Mouse (Mus musculus): ENCODE measurements at regions not wholly inside any gene's neighbourhood (a gene's known extent, or its start where the extent isn't known, plus 50 kb on each side); places are given as distances from the start of the nearest gene placed in this dataset.

GRCm38 (mm10) chr8:116268685-116269084 lies 236.1 kb upstream of the Dynlrb2 start:
- no peak overlapping the region for H3K9ac ChIP-seq (ENCODE audit: low read depth, low read length)
- no peaks in the 10 kb centered on the region for H3K27me3 ChIP-seq (replicated peaks; ENCODE audit: control insufficient read depth, insufficient read depth, low read length)
- no peak for ATAC-seq (ENCODE audit: low read depth)
- no peak overlapping the region for H3K4me2 ChIP-seq (ENCODE audit: low read depth, low read length)
- peaks cover 7% of the 10 kb centered on the region; the same call in 1 of the 2 replicates for H3K4me1 ChIP-seq (ENCODE audit: control insufficient read depth, insufficient read depth, low read length)
- DNase-seq (ENCODE audit: low spot score), result no peak
- no peaks in the 10 kb centered on the region for H3K9me3 ChIP-seq (ENCODE audit: control insufficient read depth, low read length)
- H3K4me3 ChIP-seq (ENCODE audit: low read depth, low read length), result no peak overlapping the region
- H3K27ac ChIP-seq (replicated peaks; ENCODE audit: low read depth, low read length), result no peak overlapping the region
- WGBS, result 84% methylated on average over 2 of the region's 2 CpGs
- H3K36me3 ChIP-seq (ENCODE audit: control insufficient read depth, insufficient read depth, low read length), result no peaks in the 10 kb centered on the region

DNA sequence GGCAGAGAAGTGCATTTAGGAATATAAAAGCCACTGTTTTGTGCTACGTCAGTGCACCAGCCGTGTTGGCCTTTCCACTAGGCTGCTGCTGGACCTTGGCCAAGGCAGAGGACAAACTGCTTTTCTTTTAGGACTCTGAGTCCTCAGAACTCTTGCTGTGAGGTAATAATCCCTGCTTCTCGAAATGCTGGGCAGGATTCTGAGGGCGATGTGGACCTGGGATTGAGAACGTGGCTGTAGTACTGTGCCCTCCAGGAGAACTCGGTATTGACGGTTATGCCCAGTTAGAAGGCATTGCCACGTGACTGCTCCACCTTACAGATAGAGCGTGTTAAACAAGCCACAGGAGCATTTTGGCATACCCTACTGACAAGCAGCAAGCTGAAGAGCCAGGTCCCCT lies 236.6 kb upstream of the Dynlrb2 start:
- no peak overlapping the region for H3K4me2 ChIP-seq (ENCODE audit: low read depth, low read length)
- ATAC-seq (ENCODE audit: low read depth) (no peak; the same call in 1 of the 2 replicates), DNase-seq (ENCODE audit: low spot score) (peak; percentile 20)

DNA sequence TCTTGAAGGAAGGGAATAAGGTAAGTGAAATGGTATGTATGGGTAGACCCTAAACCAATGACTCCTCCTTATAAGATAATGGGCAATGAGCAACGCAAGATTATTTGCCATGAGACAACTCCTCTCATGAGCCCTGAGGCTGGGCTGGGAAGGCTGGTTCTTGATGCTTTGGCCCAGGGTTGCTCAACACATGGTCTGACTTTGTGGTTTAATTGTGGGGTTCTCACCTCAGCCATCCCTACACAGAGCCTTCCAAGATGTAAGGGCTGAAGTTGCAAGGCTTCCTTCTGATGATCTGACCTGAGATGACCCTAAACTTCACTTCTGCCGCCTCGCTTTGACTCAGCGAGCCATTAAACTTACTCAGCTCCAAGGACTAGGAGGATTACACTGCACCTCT lies 237.8 kb upstream of the Dynlrb2 start:
- no peak overlapping the region for H3K27ac ChIP-seq (replicated peaks; ENCODE audit: low read depth, low read length)
- no peak for ATAC-seq (ENCODE audit: low read depth)
- H3K4me1 ChIP-seq (ENCODE audit: control insufficient read depth, insufficient read depth, low read length), result no peaks in the 10 kb centered on the region
- no peaks in the 10 kb centered on the region for H3K9me3 ChIP-seq (ENCODE audit: control insufficient read depth, low read length)
- H3K27me3 ChIP-seq (replicated peaks; ENCODE audit: control insufficient read depth, insufficient read depth, low read length), result no peaks in the 10 kb centered on the region
- no peak overlapping the region for H3K9ac ChIP-seq (ENCODE audit: low read depth, low read length)
- DNase-seq (ENCODE audit: low spot score), result no peak
- H3K36me3 ChIP-seq (ENCODE audit: control insufficient read depth, insufficient read depth, low read length), result no peaks in the 10 kb centered on the region
- WGBS, result 80% methylated on average over 4 of the region's 4 CpGs
- H3K4me3 ChIP-seq (ENCODE audit: low read depth, low read length), result no peak overlapping the region
- H3K4me2 ChIP-seq (ENCODE audit: low read depth, low read length), result no peak overlapping the region

More for the DNA sequence above, 236.6 kb upstream of the Dynlrb2 start:
- H3K4me1 ChIP-seq (ENCODE audit: control insufficient read depth, insufficient read depth, low read length), result peaks cover 6% of the 10 kb centered on the region; the same call in 1 of the 2 replicates
- no peaks in the 10 kb centered on the region for H3K9me3 ChIP-seq (ENCODE audit: control insufficient read depth, low read length)
- no peak overlapping the region for H3K4me3 ChIP-seq (ENCODE audit: low read depth, low read length)
- H3K36me3 ChIP-seq (ENCODE audit: control insufficient read depth, insufficient read depth, low read length), result no peaks in the 10 kb centered on the region
- no peaks in the 10 kb centered on the region for H3K27me3 ChIP-seq (replicated peaks; ENCODE audit: control insufficient read depth, insufficient read depth, low read length)
- no peak overlapping the region for H3K9ac ChIP-seq (ENCODE audit: low read depth, low read length)
- H3K27ac ChIP-seq (replicated peaks; ENCODE audit: low read depth, low read length), result no peak overlapping the region
- WGBS, result 73% methylated on average over 9 of the region's 9 CpGs

- H3K9me3 ChIP-seq (ENCODE audit: control insufficient read depth, low read length), result no peaks in the 10 kb centered on the region
- no peaks in the 10 kb centered on the region for H3K27me3 ChIP-seq (replicated peaks; ENCODE audit: control insufficient read depth, insufficient read depth, low read length)
- DNase-seq (ENCODE audit: low spot score), result no peak
- H3K4me2 ChIP-seq (ENCODE audit: low read depth, low read length), result no peak overlapping the region
- 97% methylated on average over 3 of the region's 3 CpGs for WGBS
- no peak overlapping the region for H3K4me3 ChIP-seq (ENCODE audit: low read depth, low read length)
- ATAC-seq (ENCODE audit: low read depth), result no peak
- no peak overlapping the region for H3K27ac ChIP-seq (replicated peaks; ENCODE audit: low read depth, low read length)
- 0 out of 2 replicates have a peak, but pooled peaks cover 4% of the 10 kb centered on the region for H3K4me1 ChIP-seq (ENCODE audit: control insufficient read depth, insufficient read depth, low read length)
- no peaks in the 10 kb centered on the region for H3K36me3 ChIP-seq (ENCODE audit: control insufficient read depth, insufficient read depth, low read length)
- H3K9ac ChIP-seq (ENCODE audit: low read depth, low read length), result no peak overlapping the region
Measured at GRCm38 (mm10) chr8:116265591-116265990, 239.2 kb upstream of the Dynlrb2 start.

GRCm38 (mm10) chr8:116264078-116264477 lies 240.7 kb upstream of the Dynlrb2 start:
- no peak overlapping the region for H3K27ac ChIP-seq (replicated peaks; ENCODE audit: low read depth, low read length)
- H3K4me1 ChIP-seq (ENCODE audit: control insufficient read depth, insufficient read depth, low read length), result 0 out of 2 replicates have a peak, but pooled peaks cover 4% of the 10 kb centered on the region
- H3K36me3 ChIP-seq (ENCODE audit: control insufficient read depth, insufficient read depth, low read length), result no peaks in the 10 kb centered on the region
- no peak overlapping the region for H3K4me3 ChIP-seq (ENCODE audit: low read depth, low read length)
- DNase-seq (ENCODE audit: low spot score) (no peak), ATAC-seq (ENCODE audit: low read depth) (no peak)
- H3K27me3 ChIP-seq (replicated peaks; ENCODE audit: control insufficient read depth, insufficient read depth, low read length), result no peaks in the 10 kb centered on the region
- no peaks in the 10 kb centered on the region for H3K9me3 ChIP-seq (ENCODE audit: control insufficient read depth, low read length)
- no peak overlapping the region for H3K4me2 ChIP-seq (ENCODE audit: low read depth, low read length)
- no peak overlapping the region for H3K9ac ChIP-seq (ENCODE audit: low read depth, low read length)
- 86% methylated on average over 3 of the region's 3 CpGs for WGBS

- H3K27ac ChIP-seq (replicated peaks; ENCODE audit: low read depth, low read length), result no peak overlapping the region
- DNase-seq (ENCODE audit: low spot score) (peak; percentile 74), ATAC-seq (ENCODE audit: low read depth) (peak; percentile 88; the same call in 1 of the 2 replicates)
- no peak overlapping the region for H3K4me3 ChIP-seq (ENCODE audit: low read depth, low read length)
- 0 out of 2 replicates have a peak, but pooled peaks cover 4% of the 10 kb centered on the region for H3K4me1 ChIP-seq (ENCODE audit: control insufficient read depth, insufficient read depth, low read length)
- no peak overlapping the region for H3K4me2 ChIP-seq (ENCODE audit: low read depth, low read length)
- no peaks in the 10 kb centered on the region for H3K9me3 ChIP-seq (ENCODE audit: control insufficient read depth, low read length)
- H3K9ac ChIP-seq (ENCODE audit: low read depth, low read length), result no peak overlapping the region
- WGBS, result 35% methylated on average over 2 of the region's 2 CpGs
- no peaks in the 10 kb centered on the region for H3K36me3 ChIP-seq (ENCODE audit: control insufficient read depth, insufficient read depth, low read length)
- no peaks in the 10 kb centered on the region for H3K27me3 ChIP-seq (replicated peaks; ENCODE audit: control insufficient read depth, insufficient read depth, low read length)
Measured at GRCm38 (mm10) chr8:116261286-116261685, 243.5 kb upstream of the Dynlrb2 start.

DNA sequence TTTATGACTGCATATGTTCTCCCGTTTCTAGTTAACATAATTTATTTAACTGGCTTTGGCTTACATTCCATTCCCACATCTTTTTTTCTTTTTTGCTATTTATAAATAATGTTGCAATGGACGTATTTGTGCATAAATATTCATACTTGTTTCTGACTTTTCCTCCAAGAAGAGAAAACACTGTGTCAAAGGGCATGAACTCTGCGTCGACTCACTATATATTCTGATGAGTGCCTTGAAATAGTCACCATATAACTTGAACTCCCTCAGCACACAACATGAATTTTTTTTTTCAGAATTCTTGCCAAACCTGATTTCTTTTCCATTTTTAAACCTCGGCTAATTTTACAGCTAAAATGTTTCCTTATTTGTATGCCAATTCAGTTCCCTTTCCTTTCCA lies 249.4 kb upstream of the Dynlrb2 start:
- no peak for ATAC-seq (ENCODE audit: low read depth)
- 56% methylated on average over 5 of the region's 5 CpGs for WGBS
- H3K4me1 ChIP-seq (ENCODE audit: control insufficient read depth, insufficient read depth, low read length), result no peaks in the 10 kb centered on the region

GRCm38 (mm10) chr8:116252455-116253216 lies 252.1 kb upstream of the Dynlrb2 start:
- ATAC-seq (ENCODE audit: low read depth), result no peak
- H3K4me2 ChIP-seq (ENCODE audit: low read depth, low read length), result no peak overlapping the region
- no peak for DNase-seq (ENCODE audit: low spot score)

More for the DNA sequence above, 249.4 kb upstream of the Dynlrb2 start:
- Histone ChIP-seq H3K4me2 (ENCODE audit: low read depth, low read length) (no peak overlapping the region), H3K9ac (ENCODE audit: low read depth, low read length) (no peak overlapping the region), H3K9me3 (ENCODE audit: control insufficient read depth, low read length) (no peaks in the 10 kb centered on the region), H3K4me3 (ENCODE audit: low read depth, low read length) (no peak overlapping the region), H3K36me3 (ENCODE audit: control insufficient read depth, insufficient read depth, low read length) (no peaks in the 10 kb centered on the region), H3K27ac (replicated peaks; ENCODE audit: low read depth, low read length) (no peak overlapping the region), H3K27me3 (replicated peaks; ENCODE audit: control insufficient read depth, insufficient read depth, low read length) (no peaks in the 10 kb centered on the region)
- DNase-seq (ENCODE audit: low spot score), result no peak

DNA sequence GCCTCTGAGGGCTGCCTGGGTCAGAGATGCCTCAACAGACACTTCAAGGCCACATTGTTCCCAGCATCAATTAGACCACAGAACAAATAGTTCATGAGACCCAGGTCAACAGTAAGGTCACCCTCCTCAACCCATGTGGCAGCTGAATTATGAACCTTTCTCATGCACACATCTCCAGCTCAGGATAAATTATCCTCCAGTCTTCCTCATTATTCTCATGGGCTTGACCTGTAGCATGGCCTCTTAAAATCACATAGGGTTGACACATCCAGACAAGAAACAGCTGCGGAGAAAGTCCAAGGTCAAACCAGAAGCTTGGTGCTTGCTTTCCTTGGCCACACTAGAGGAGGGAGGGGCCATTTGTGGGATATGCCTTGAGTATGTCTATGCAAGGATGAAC lies 256.4 kb upstream of the Dynlrb2 start:
- 72% methylated on average over 1 of the region's 1 CpGs for WGBS
- no peaks in the 10 kb centered on the region for H3K36me3 ChIP-seq (ENCODE audit: control insufficient read depth, insufficient read depth, low read length)
- no peak overlapping the region for H3K4me3 ChIP-seq (ENCODE audit: low read depth, low read length)
- no peak for DNase-seq (ENCODE audit: low spot score)
- H3K4me2 ChIP-seq (ENCODE audit: low read depth, low read length), result no peak overlapping the region
- H3K9me3 ChIP-seq (ENCODE audit: control insufficient read depth, low read length), result no peaks in the 10 kb centered on the region
- H3K27me3 ChIP-seq (replicated peaks; ENCODE audit: control insufficient read depth, insufficient read depth, low read length), result no peaks in the 10 kb centered on the region
- no peak for ATAC-seq (ENCODE audit: low read depth)
- H3K27ac ChIP-seq (replicated peaks; ENCODE audit: low read depth, low read length), result no peak overlapping the region
- H3K4me1 ChIP-seq (ENCODE audit: control insufficient read depth, insufficient read depth, low read length), result no peaks in the 10 kb centered on the region
- H3K9ac ChIP-seq (ENCODE audit: low read depth, low read length), result no peak overlapping the region

More at GRCm38 (mm10) chr8:116252455-116253216, 252.1 kb upstream of the Dynlrb2 start:
- Histone ChIP-seq H3K9me3 (ENCODE audit: control insufficient read depth, low read length) (no peaks in the 10 kb centered on the region), H3K9ac (ENCODE audit: low read depth, low read length) (no peak overlapping the region), H3K27me3 (replicated peaks; ENCODE audit: control insufficient read depth, insufficient read depth, low read length) (no peaks in the 10 kb centered on the region), H3K27ac (replicated peaks; ENCODE audit: low read depth, low read length) (no peak overlapping the region), H3K36me3 (ENCODE audit: control insufficient read depth, insufficient read depth, low read length) (no peaks in the 10 kb centered on the region), H3K4me3 (ENCODE audit: low read depth, low read length) (no peak overlapping the region), H3K4me1 (ENCODE audit: control insufficient read depth, insufficient read depth, low read length) (no peaks in the 10 kb centered on the region)
- WGBS, result 57% methylated on average over 7 of the region's 7 CpGs
